Mouse (Mus musculus): ENCODE results near the gene Pard3.

The Pard3 gene

GRCm38 (mm10) chr8:127452364-127452763 lies 388.7 kb downstream of the Pard3 start:
- no peak for DNase-seq (ENCODE audit: low read depth, low spot score)
- no peaks in the 10 kb centered on the region for H3K36me3 ChIP-seq (ENCODE audit: control insufficient read depth, insufficient read depth, low read length, poor library complexity, severe bottlenecking)
- H3K27me3 ChIP-seq (ENCODE audit: control insufficient read depth, insufficient read depth, low read length, poor library complexity, severe bottlenecking) = no peaks in the 10 kb centered on the region

- DNase-seq (ENCODE audit: low read depth, low spot score) = no peak
- no peaks in the 10 kb centered on the region for H3K36me3 ChIP-seq (ENCODE audit: control insufficient read depth, insufficient read depth, low read length, poor library complexity, severe bottlenecking)
- H3K27me3 ChIP-seq (ENCODE audit: control insufficient read depth, insufficient read depth, low read length, poor library complexity, severe bottlenecking) = no peaks in the 10 kb centered on the region
Observed at GRCm38 (mm10) chr8:127457901-127458300, 394.2 kb downstream of the Pard3 start.

DNA sequence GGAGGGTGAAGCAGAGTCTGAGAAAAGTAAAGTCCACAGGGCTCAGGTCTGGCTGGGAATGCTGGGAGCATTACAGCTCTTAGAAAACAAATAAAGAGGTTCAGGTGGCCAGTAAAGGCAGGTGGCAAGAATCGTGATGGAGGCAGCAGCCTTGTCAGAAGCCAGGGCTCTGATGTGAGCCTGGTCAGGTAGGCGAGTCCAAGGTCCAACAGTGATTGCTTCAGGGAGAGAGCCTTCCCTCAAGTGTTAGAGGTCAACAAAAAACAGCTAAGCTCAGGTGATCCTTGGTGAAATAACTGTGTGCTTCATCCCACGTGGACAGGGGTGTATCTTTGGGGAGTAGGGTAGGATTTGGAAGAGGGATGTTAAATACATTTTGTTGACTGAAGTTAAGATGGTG lies 397.5 kb downstream of the Pard3 start:
- H3K27me3 ChIP-seq (ENCODE audit: control insufficient read depth, insufficient read depth, low read length, poor library complexity, severe bottlenecking) = no peaks in the 10 kb centered on the region

GRCm38 (mm10) chr8:127462378-127462935 lies 398.8 kb downstream of the Pard3 start:
- Histone ChIP-seq H3K27me3 (ENCODE audit: control insufficient read depth, insufficient read depth, low read length, poor library complexity, severe bottlenecking) (no peaks in the 10 kb centered on the region), H3K36me3 (ENCODE audit: control insufficient read depth, insufficient read depth, low read length, poor library complexity, severe bottlenecking) (no peaks in the 10 kb centered on the region)
- DNase-seq (ENCODE audit: low read depth, low spot score) = no peak

More for the DNA sequence above, 397.5 kb downstream of the Pard3 start:
- DNase-seq (ENCODE audit: low read depth, low spot score) = no peak
- H3K36me3 ChIP-seq (ENCODE audit: control insufficient read depth, insufficient read depth, low read length, poor library complexity, severe bottlenecking) = no peaks in the 10 kb centered on the region

DNA sequence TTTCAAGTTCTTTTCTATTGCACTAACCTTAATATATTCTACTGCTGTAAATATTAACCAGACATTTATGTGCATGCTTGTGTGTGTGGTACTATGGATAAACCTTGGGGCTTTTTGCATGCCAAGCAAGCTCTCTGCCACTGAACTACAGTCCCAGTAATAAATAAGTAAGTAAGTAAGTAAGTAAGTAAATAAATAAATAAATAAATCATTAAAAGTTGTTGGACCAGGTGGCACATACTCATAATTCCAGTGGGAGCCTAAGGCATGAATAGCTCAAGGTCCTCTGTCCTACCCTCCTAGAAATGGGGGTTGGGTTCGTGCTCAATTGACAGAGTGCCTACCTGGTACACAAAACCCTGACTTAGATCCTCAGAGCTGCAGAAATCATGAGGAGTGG lies 400.6 kb downstream of the Pard3 start:
- Histone ChIP-seq H3K27me3 (ENCODE audit: control insufficient read depth, insufficient read depth, low read length, poor library complexity, severe bottlenecking) (no peaks in the 10 kb centered on the region), H3K36me3 (ENCODE audit: control insufficient read depth, insufficient read depth, low read length, poor library complexity, severe bottlenecking) (no peaks in the 10 kb centered on the region)
- DNase-seq (ENCODE audit: low read depth, low spot score) = no peak

DNA sequence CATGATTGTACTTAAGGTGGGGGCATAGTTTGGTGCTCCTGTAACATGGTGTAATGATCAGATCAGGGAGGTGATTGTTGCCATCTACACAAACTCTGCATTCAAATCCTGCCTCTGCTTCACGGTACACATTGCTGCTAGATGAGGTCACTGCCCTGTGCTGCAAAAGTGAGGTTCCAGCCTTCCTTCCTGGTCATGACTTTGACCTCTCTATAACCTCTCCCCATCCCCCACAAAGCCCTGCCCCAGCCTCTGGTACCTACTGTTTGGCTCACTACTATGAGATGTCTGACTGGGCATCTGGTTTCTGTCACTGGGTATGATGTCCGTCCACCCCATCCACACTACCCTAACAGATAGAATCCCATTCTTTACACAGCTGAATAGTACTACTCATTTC lies 408.5 kb downstream of the Pard3 start:
- no peak for DNase-seq (ENCODE audit: low read depth, low spot score)
- Histone ChIP-seq H3K36me3 (ENCODE audit: control insufficient read depth, insufficient read depth, low read length, poor library complexity, severe bottlenecking) (no peaks in the 10 kb centered on the region), H3K27me3 (ENCODE audit: control insufficient read depth, insufficient read depth, low read length, poor library complexity, severe bottlenecking) (no peaks in the 10 kb centered on the region)

DNA sequence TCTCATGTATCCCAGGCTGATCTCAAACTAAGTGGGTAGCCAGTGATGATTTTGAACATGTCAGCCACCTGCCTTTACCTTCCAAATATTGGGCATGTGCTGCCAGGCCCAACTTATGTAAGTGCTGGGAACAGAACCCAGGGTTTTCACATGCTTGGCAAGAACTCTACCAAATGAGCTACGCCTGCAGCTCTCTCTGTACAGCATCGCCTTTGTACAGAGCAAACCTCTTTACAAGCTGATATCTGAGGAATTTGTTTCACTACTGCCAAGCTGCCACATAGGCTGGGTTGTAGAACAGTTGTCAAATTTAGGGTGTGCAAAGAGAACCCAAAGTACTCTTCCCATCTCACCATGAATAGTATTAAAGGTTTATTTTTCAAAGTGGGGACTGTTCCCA lies 416.3 kb downstream of the Pard3 start:
- DNase-seq (ENCODE audit: low read depth, low spot score) = no peak
- Histone ChIP-seq H3K36me3 (ENCODE audit: control insufficient read depth, insufficient read depth, low read length, poor library complexity, severe bottlenecking) (no peaks in the 10 kb centered on the region), H3K27me3 (ENCODE audit: control insufficient read depth, insufficient read depth, low read length, poor library complexity, severe bottlenecking) (no peaks in the 10 kb centered on the region)

DNA sequence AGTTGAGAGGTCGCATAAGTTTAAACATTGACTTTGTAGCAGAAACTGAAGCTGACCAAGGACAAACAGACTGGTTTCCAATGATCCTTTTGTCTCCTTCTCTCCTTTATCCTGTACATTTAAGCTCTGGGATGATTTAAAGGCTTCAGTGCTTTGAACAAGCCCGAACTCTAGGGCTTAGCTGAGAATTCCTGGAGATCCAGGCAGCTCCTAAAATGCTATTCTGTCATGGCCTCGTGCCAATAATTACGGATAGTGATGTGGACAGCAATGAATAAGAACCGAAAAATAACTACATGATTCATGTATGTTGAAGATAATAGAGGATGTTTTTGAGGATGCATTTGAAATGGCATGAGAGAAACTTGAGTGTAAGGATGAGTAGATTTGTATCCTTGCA lies 421.9 kb downstream of the Pard3 start:
- no peak for DNase-seq (ENCODE audit: low read depth, low spot score)
- H3K36me3 ChIP-seq (ENCODE audit: control insufficient read depth, insufficient read depth, low read length, poor library complexity, severe bottlenecking) = no peaks in the 10 kb centered on the region

GRCm38 (mm10) chr8:127491963-127492362 lies 428.3 kb downstream of the Pard3 start:
- no peak for DNase-seq (ENCODE audit: low read depth, low spot score)
- H3K36me3 ChIP-seq (ENCODE audit: control insufficient read depth, insufficient read depth, low read length, poor library complexity, severe bottlenecking) = no peaks in the 10 kb centered on the region
- no peaks in the 10 kb centered on the region for H3K27me3 ChIP-seq (ENCODE audit: control insufficient read depth, insufficient read depth, low read length, poor library complexity, severe bottlenecking)

More for the DNA sequence above, 421.9 kb downstream of the Pard3 start:
- no peaks in the 10 kb centered on the region for H3K27me3 ChIP-seq (ENCODE audit: control insufficient read depth, insufficient read depth, low read length, poor library complexity, severe bottlenecking)

- no peak for DNase-seq (ENCODE audit: low read depth, low spot score)
- no peaks in the 10 kb centered on the region for H3K36me3 ChIP-seq (ENCODE audit: control insufficient read depth, insufficient read depth, low read length, poor library complexity, severe bottlenecking)
- H3K27me3 ChIP-seq (ENCODE audit: control insufficient read depth, insufficient read depth, low read length, poor library complexity, severe bottlenecking) = no peaks in the 10 kb centered on the region
Observed at GRCm38 (mm10) chr8:127495226-127495780, 431.6 kb downstream of the Pard3 start.

- no peaks in the 10 kb centered on the region for H3K27me3 ChIP-seq (ENCODE audit: control insufficient read depth, insufficient read depth, low read length, poor library complexity, severe bottlenecking)
- H3K36me3 ChIP-seq (ENCODE audit: control insufficient read depth, insufficient read depth, low read length, poor library complexity, severe bottlenecking) = no peaks in the 10 kb centered on the region
- no peak for DNase-seq (ENCODE audit: low read depth, low spot score)
Observed at GRCm38 (mm10) chr8:127498997-127499719, 435.5 kb downstream of the Pard3 start.

DNA sequence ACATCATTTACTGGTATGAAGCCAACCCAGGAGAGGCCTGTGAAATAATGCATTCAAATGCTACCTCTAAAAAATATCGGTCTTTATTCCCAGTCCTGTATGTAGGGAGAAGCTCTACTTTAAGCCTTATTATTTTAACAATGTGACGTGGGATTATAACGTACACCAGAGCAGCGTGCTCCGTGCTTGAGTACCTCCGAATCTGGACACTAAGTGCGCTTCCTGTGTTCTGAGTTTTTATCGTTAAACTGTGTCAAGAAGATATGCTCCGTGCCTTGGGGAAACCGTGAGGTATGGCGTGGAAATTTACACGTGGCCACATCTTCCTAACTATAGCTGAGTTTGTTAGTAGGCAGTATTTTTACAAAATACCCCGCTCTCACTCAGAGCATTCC lies 436.0 kb downstream of the Pard3 start:
- DNase-seq (ENCODE audit: low read depth, low spot score) = peak; percentile 15
- H3K27me3 ChIP-seq (ENCODE audit: control insufficient read depth, insufficient read depth, low read length, poor library complexity, severe bottlenecking) = no peaks in the 10 kb centered on the region
- H3K36me3 ChIP-seq (ENCODE audit: control insufficient read depth, insufficient read depth, low read length, poor library complexity, severe bottlenecking) = no peaks in the 10 kb centered on the region

- Histone ChIP-seq H3K27me3 (ENCODE audit: control insufficient read depth, insufficient read depth, low read length, poor library complexity, severe bottlenecking) (no peaks in the 10 kb centered on the region), H3K36me3 (ENCODE audit: control insufficient read depth, insufficient read depth, low read length, poor library complexity, severe bottlenecking) (no peaks in the 10 kb centered on the region)
- peak; percentile 25 for DNase-seq (ENCODE audit: low read depth, low spot score)
Observed at GRCm38 (mm10) chr8:127500206-127500605, 436.5 kb downstream of the Pard3 start.

DNA sequence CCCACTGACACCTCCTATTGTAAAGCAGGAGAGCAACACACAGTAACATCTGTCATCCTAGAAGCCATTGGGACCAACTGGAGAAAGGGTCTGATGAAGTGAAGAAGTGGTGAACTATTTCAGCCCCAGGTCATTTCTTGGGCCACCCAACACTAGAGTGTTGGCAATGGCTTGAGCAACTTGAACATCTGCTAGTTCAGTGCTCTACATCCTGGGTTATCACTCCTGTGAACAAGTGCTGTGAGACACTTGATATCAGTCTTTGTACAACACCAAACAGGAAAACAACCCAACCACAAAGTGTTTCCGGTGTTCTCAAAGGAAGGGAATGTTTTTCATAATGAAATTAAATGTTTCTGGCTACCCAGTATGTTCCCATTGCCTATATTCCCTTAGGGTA lies 438.1 kb downstream of the Pard3 start:
- no peaks in the 10 kb centered on the region for H3K36me3 ChIP-seq (ENCODE audit: control insufficient read depth, insufficient read depth, low read length, poor library complexity, severe bottlenecking)
- no peaks in the 10 kb centered on the region for H3K27me3 ChIP-seq (ENCODE audit: control insufficient read depth, insufficient read depth, low read length, poor library complexity, severe bottlenecking)
- DNase-seq (ENCODE audit: low read depth, low spot score) = no peak

- Histone ChIP-seq H3K36me3 (ENCODE audit: control insufficient read depth, insufficient read depth, low read length, poor library complexity, severe bottlenecking) (no peaks in the 10 kb centered on the region), H3K27me3 (ENCODE audit: control insufficient read depth, insufficient read depth, low read length, poor library complexity, severe bottlenecking) (no peaks in the 10 kb centered on the region)
- DNase-seq (ENCODE audit: low read depth, low spot score) = no peak
Observed at GRCm38 (mm10) chr8:127505286-127505685, 441.6 kb downstream of the Pard3 start.

Data from splenic B cell, adult 2 months (primary cell).